Mouse (Mus musculus) kidney, embryonic 14.5 days (tissue): ENCODE measurements at regions not wholly inside any gene's neighbourhood (a gene's known extent, or its start where the extent isn't known, plus 50 kb on each side); places are given as distances from the start of the nearest gene placed in this dataset.

ENCODE experiments used
- ATAC-seq: fragments of 200-750 bp; cut with Nextera tagmentation; 2 replicates; pipeline ENCODE4 v1.8.0; 2017; ENCODE audit warnings: moderate number of reproducible peaks, mild to moderate bottlenecking, moderate TSS enrichment, moderate library complexity; ENCODE audit not compliant: low FRiP score, low TSS enrichment
- H3K27ac ChIP-seq: fragments of 300-500 bp; sonication (generic); 2 replicates; pipeline ENCODE4 v1.5.1; 2014; ENCODE audit warnings: low read depth, mild to moderate bottlenecking, low read length, moderate library complexity, mixed read lengths
- H3K27me3 ChIP-seq: fragments of 300-500 bp; sonication (generic); 2 replicates; pipeline ENCODE4 v1.6.1; 2014; ENCODE audit warnings: mild to moderate bottlenecking, low read length; ENCODE audit not compliant: control insufficient read depth, insufficient read depth
- H3K36me3 ChIP-seq: fragments of 300-500 bp; sonication (generic); 2 replicates; pipeline ENCODE4 v1.6.1; 2014; ENCODE audit warnings: low read length, mixed read lengths; ENCODE audit not compliant: control insufficient read depth, insufficient read depth
- H3K4me1 ChIP-seq: fragments of 300-500 bp; sonication (generic); 2 replicates; pipeline ENCODE4 v1.6.1; 2014; ENCODE audit warnings: low read length, mixed read lengths; ENCODE audit not compliant: control insufficient read depth, insufficient read depth
- H3K4me2 ChIP-seq: fragments of 300-500 bp; sonication (generic); replicated peaks from 2 replicates; pipeline ENCODE4 v1.6.1; 2014; ENCODE audit warnings: low read depth, mild to moderate bottlenecking, low read length
- H3K4me3 ChIP-seq: fragments of 300-500 bp; sonication (generic); 2 replicates; pipeline ENCODE4 v1.5.1; 2014; ENCODE audit warnings: mild to moderate bottlenecking, low read length
- H3K9ac ChIP-seq: fragments of 300-500 bp; sonication (generic); 2 replicates; pipeline ENCODE4 v1.6.1; 2014; ENCODE audit warnings: low read depth, mild to moderate bottlenecking, low read length, moderate library complexity
- H3K9me3 ChIP-seq: fragments of 300-500 bp; sonication (generic); 2 replicates; pipeline ENCODE4 v1.6.1; 2016; ENCODE audit warnings: low read length; ENCODE audit not compliant: control insufficient read depth
- WGBS: fragments of 180-500 bp; shearing (Covaris S2); extraction: QIAGEN DNeasy Blood & Tissue Kit; methylation state at CpG from one replicate; pipeline ENCODE4 v1.1.7; 2014; 5-methylcytosine and 5-hydroxymethylcytosine counted together

DNA sequence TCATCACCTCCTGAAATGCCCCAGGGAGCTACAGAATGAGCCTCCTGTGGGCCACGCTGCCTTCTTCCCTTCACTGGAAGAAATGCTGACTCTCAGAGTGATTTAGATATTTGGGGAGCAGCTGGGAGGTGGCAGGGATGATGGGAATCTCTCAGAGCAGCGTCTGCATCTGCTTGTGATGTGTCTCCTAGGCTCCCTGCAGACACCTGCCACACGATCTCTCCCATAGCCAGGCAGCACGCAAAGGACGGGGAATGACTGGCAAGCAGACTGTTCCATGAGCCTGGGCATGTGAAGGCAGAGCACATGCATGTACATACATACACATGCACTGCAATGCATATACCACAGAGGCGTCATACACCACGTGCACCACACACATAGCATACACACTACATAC lies 133.4 kb upstream of the Gadl1 start:
- 86% methylated on average over 7 of the region's 7 CpGs for WGBS
- Histone ChIP-seq H3K9ac (no peak overlapping the region), H3K36me3 (no peaks in the 10 kb centered on the region), H3K4me2 (no peak overlapping the region), H3K27me3 (no peaks in the 10 kb centered on the region), H3K4me3 (no peak overlapping the region), H3K4me1 (0 out of 2 replicates have a peak, but pooled peaks cover 13% of the 10 kb centered on the region), H3K27ac (no peak overlapping the region), H3K9me3 (no peaks in the 10 kb centered on the region; the same call in 1 of the 2 replicates)
- no peak for ATAC-seq

DNA sequence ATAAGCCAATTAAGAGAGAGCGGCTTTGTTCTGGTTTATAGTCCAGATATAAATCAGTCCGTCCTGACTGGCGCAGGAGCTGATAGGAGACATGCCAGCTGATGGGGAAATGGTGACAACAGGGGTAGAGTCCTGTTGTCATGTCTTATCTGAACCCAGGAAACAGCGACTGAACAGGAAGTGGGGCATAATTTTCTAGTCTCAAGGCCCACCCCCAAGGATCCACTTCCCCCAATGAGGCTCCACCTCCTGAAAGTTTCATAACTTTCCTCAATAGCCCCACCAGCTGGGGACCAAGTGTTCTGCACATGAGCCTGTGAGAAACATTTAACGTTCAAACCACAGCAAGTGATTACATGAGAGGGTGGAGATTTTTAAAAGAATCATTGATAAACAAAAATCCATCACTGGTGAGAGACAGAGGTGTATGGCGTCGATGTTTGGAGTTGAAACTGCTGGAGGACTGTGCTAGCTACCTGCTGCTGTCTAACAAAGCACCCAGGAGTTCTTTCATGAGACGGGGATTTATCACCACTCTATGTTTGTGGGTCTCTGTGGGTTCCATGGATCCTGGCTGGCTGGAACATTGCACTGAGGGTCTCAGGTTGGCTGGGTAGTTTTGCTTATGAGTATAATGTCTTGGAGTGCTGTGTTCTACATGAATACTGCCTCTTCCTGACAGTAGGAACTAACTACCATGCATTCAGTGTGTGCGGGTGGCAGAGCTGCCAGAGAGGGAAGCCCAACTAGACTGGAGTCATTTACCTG lies 132.0 kb upstream of the Gadl1 start:
- Histone ChIP-seq H3K4me2 (no peak overlapping the region), H3K36me3 (no peaks in the 10 kb centered on the region), H3K9me3 (no peaks in the 10 kb centered on the region; the same call in 1 of the 2 replicates), H3K9ac (no peak overlapping the region), H3K27ac (no peak overlapping the region), H3K27me3 (no peaks in the 10 kb centered on the region), H3K4me1 (0 out of 2 replicates have a peak, but pooled peaks cover 13% of the 10 kb centered on the region), H3K4me3 (no peak overlapping the region)
- 85% methylated on average over 9 of the region's 9 CpGs for WGBS
- no peak for ATAC-seq

- no peak overlapping the region for H3K27ac ChIP-seq
- H3K9me3 ChIP-seq, result no peaks in the 10 kb centered on the region; the same call in 1 of the 2 replicates
- H3K4me3 ChIP-seq, result no peak overlapping the region
- H3K4me2 ChIP-seq, result no peak overlapping the region
- peak; percentile 90 for ATAC-seq
- H3K36me3 ChIP-seq, result no peaks in the 10 kb centered on the region
- WGBS, result 21% methylated on average over 5 of the region's 5 CpGs
- 0 out of 2 replicates have a peak, but pooled peaks cover 9% of the 10 kb centered on the region for H3K4me1 ChIP-seq
- H3K27me3 ChIP-seq, result no peaks in the 10 kb centered on the region
- H3K9ac ChIP-seq, result no peak overlapping the region
Observed at GRCm38 (mm10) chr9:115778862-115779261, 130.4 kb upstream of the Gadl1 start.

DNA sequence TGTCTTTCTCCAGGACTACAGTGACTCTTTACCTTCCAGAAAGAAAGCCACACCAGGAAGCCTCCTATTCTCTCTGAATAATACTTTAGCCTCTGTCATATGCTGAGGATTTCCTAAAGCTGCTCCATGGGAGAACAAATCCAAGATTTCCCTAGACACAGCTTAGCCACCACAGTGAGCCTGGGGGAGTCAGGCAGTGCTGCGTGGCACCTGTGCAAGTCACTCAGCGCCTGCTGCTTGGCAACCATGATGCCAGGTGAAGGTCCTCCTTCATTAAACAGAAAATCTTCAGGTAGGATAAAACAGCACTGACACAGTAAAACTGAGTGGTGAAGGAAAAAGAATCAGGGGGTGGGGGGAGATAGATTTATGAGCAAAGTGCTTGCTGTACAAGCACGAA lies 109.9 kb upstream of the Gadl1 start:
- H3K36me3 ChIP-seq, result no peaks in the 10 kb centered on the region
- H3K4me2 ChIP-seq, result no peak overlapping the region
- H3K27me3 ChIP-seq, result no peaks in the 10 kb centered on the region
- H3K9me3 ChIP-seq, result no peaks in the 10 kb centered on the region
- WGBS, result 86% methylated on average over 3 of the region's 3 CpGs
- no peaks in the 10 kb centered on the region for H3K4me1 ChIP-seq
- no peak overlapping the region for H3K27ac ChIP-seq
- H3K9ac ChIP-seq, result no peak overlapping the region
- ATAC-seq, result no peak
- no peak overlapping the region for H3K4me3 ChIP-seq

DNA sequence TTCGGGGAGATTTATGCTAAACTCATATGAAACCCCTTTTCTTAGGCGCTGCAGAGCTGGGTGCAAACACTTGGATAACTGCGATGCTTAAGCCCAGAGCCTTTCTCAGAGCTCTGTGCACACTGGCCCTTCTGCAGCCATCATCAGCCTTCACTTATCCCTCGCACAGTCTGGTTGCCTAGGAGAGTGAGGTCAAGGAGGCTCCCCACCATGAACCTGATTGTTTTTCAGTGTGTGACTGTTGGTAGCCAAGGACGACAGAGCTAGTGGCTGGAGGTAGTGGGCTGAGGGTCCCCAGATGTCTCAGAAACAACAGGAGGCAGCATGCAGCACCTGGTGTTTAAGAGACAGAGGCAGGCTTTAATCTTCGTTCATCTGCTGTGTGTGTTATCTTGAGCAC lies 108.6 kb upstream of the Gadl1 start:
- WGBS, result 56% methylated on average over 6 of the region's 6 CpGs
- Histone ChIP-seq H3K27ac (no peak overlapping the region), H3K4me3 (no peak overlapping the region), H3K4me2 (no peak overlapping the region), H3K9ac (no peak overlapping the region), H3K4me1 (no peaks in the 10 kb centered on the region), H3K27me3 (no peaks in the 10 kb centered on the region), H3K36me3 (no peaks in the 10 kb centered on the region), H3K9me3 (no peaks in the 10 kb centered on the region)
- no peak for ATAC-seq

DNA sequence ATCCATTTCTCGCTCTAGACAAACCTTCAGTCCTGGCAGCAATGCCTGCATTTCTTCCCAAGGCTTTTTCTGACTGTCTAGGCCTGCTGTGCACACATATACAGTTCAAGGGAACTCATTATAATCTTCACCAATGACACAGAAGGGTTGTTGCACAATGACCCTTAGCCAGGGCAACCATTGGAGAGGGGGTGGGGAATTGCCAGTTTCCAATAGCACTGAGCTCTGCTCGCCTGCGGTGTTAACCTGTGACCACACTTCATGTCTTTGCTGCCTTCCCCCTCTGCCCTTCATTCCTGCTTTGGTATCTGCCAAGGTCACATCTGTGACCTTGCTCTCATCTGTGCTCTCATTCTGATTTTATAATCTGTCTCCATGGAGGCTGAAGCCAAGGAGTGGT lies 106.2 kb upstream of the Gadl1 start:
- Histone ChIP-seq H3K9me3 (no peaks in the 10 kb centered on the region), H3K4me2 (no peak overlapping the region), H3K36me3 (no peaks in the 10 kb centered on the region), H3K4me1 (peaks cover 7% of the 10 kb centered on the region), H3K4me3 (no peak overlapping the region), H3K27me3 (no peaks in the 10 kb centered on the region), H3K9ac (no peak overlapping the region), H3K27ac (no peak overlapping the region)
- WGBS, result 82% methylated on average over 3 of the region's 3 CpGs
- ATAC-seq, result no peak

- no peak for ATAC-seq
- H3K4me3 ChIP-seq, result no peak overlapping the region
- no peak overlapping the region for H3K4me2 ChIP-seq
- no peaks in the 10 kb centered on the region for H3K9me3 ChIP-seq
- no peak overlapping the region for H3K9ac ChIP-seq
- 34% methylated on average over 4 of the region's 4 CpGs for WGBS
- H3K36me3 ChIP-seq, result no peaks in the 10 kb centered on the region
- H3K27ac ChIP-seq, result no peak overlapping the region
- H3K27me3 ChIP-seq, result no peaks in the 10 kb centered on the region
- H3K4me1 ChIP-seq, result peaks cover 7% of the 10 kb centered on the region
Observed at GRCm38 (mm10) chr9:115805224-115805623, 104.0 kb upstream of the Gadl1 start.

- H3K4me2 ChIP-seq, result no peak overlapping the region
- no peaks in the 10 kb centered on the region for H3K9me3 ChIP-seq
- peaks cover 7% of the 10 kb centered on the region for H3K4me1 ChIP-seq
- no peaks in the 10 kb centered on the region for H3K36me3 ChIP-seq
- no peaks in the 10 kb centered on the region for H3K27me3 ChIP-seq
- 12% methylated on average over 10 of the region's 10 CpGs for whole genome bisulfite sequencing
- peak; percentile 91 for ATAC-seq
- no peak overlapping the region for H3K4me3 ChIP-seq
- no peak overlapping the region for H3K9ac ChIP-seq
- H3K27ac ChIP-seq, result no peak overlapping the region
Observed at GRCm38 (mm10) chr9:115806018-115806702, 103.1 kb upstream of the Gadl1 start.

GRCm38 (mm10) chr9:115840186-115840585 lies 69.1 kb upstream of the Gadl1 start:
- H3K4me2 ChIP-seq, result no peak overlapping the region
- no peak for ATAC-seq
- no peaks in the 10 kb centered on the region for H3K36me3 ChIP-seq
- WGBS, result 57% methylated on average over 5 of the region's 5 CpGs
- no peak overlapping the region for H3K9ac ChIP-seq
- H3K4me1 ChIP-seq, result no peaks in the 10 kb centered on the region
- no peak overlapping the region for H3K27ac ChIP-seq
- H3K27me3 ChIP-seq, result no peaks in the 10 kb centered on the region
- H3K9me3 ChIP-seq, result no peaks in the 10 kb centered on the region
- no peak overlapping the region for H3K4me3 ChIP-seq
